Mouse (Mus musculus): Measurements from ENCODE around the gene Rab5if.
"Not testable (repeated sequence)": the region's sequence is repeated elsewhere in the genome, so short reads cannot be mapped to it uniquely, and the experiment has no call there.

The Rab5if gene

GRCm38 (mm10) chr2:156892240-156892639 lies 29.3 kb downstream of the Rab5if start:
- no peak for DNase-seq

GRCm38 (mm10) chr2:156892821-156893220 lies 29.9 kb downstream of the Rab5if start:
- no peak for DNase-seq

- DNase-seq, result no peak
These were observed 31.8 kb downstream of the Rab5if start for GRCm38 (mm10) chr2:156894496-156895265.

- no peak for DNase-seq
These were observed 33.5 kb downstream of the Rab5if start for GRCm38 (mm10) chr2:156896384-156896914.

- no peak for DNase-seq
These were observed 34.1 kb downstream of the Rab5if start for GRCm38 (mm10) chr2:156897034-156897433.

- DNase-seq, result no peak
These were observed 35.4 kb downstream of the Rab5if start for GRCm38 (mm10) chr2:156898374-156898773.

GRCm38 (mm10) chr2:156899184-156899583 lies 36.3 kb downstream of the Rab5if start:
- no peak for DNase-seq

- DNase-seq, result no peak
These were observed 38.4 kb downstream of the Rab5if start for GRCm38 (mm10) chr2:156901344-156901743.

- DNase-seq, result no peak
These were observed 39.0 kb downstream of the Rab5if start for GRCm38 (mm10) chr2:156901883-156902282.

- not testable (repeated sequence) for DNase-seq
These were observed 39.5 kb downstream of the Rab5if start for GRCm38 (mm10) chr2:156902411-156902810.

- DNase-seq, result no peak
These were observed 40.4 kb downstream of the Rab5if start for GRCm38 (mm10) chr2:156903367-156903766.

- DNase-seq, result no peak
These were observed 42.2 kb downstream of the Rab5if start for GRCm38 (mm10) chr2:156904976-156905717.

- not testable (repeated sequence) for DNase-seq
These were observed 43.0 kb downstream of the Rab5if start for GRCm38 (mm10) chr2:156905931-156906330.

GRCm38 (mm10) chr2:156913191-156913590 lies 50.3 kb downstream of the Rab5if start:
- no peak for DNase-seq

- no peak for DNase-seq
These were observed 52.6 kb downstream of the Rab5if start for GRCm38 (mm10) chr2:156915559-156915958.

GRCm38 (mm10) chr2:156916419-156917125 lies 53.6 kb downstream of the Rab5if start:
- DNase-seq, result no peak

- peak; percentile 19 to 26 for DNase-seq
These were observed 55.6 kb downstream of the Rab5if start for GRCm38 (mm10) chr2:156918562-156918961.

GRCm38 (mm10) chr2:156919191-156919590 lies 56.3 kb downstream of the Rab5if start:
- not testable (repeated sequence) for DNase-seq

- no peak for DNase-seq
These were observed 56.9 kb downstream of the Rab5if start for GRCm38 (mm10) chr2:156919796-156920195.

- DNase-seq, result no peak
These were observed 60.1 kb downstream of the Rab5if start for GRCm38 (mm10) chr2:156923057-156923456.

Data from B cell, adult 2 months (primary cell).